Mouse (Mus musculus) myocyte (in vitro differentiated cells): Measurements from ENCODE around the gene Hells.

Source experiments
- CEBPB ChIP-seq: IDR thresholded peaks from 2 replicates; pipeline ENCODE4 v1.6.1; 2011; ENCODE audit warnings: mild to moderate bottlenecking, moderate library complexity; ENCODE audit not compliant: poor library complexity, insufficient read depth, severe bottlenecking
- E2F4 ChIP-seq: IDR thresholded peaks from one replicate; pipeline ENCODE4 v1.6.1; 2011; ENCODE audit warnings: mild to moderate bottlenecking, control low read depth, moderate library complexity; ENCODE audit not compliant: insufficient read depth
- MAX ChIP-seq: IDR thresholded peaks from one replicate; pipeline ENCODE4 v1.6.1; 2011; ENCODE audit warnings: low read depth, mild to moderate bottlenecking, control low read depth
- MYOD1 ChIP-seq, 3 experiments: IDR thresholded peaks; one replicate each; pipeline ENCODE4 v1.6.1; 2011; ENCODE audit warnings: control low read depth in 2 of 3, low read depth in 2 of 3, mild to moderate bottlenecking in 2 of 3, moderate library complexity in 1 of 3; ENCODE audit not compliant: insufficient read length in 2 of 3, control insufficient read depth in 1 of 3
- MYOG ChIP-seq, 3 experiments: IDR thresholded peaks; one replicate each; pipeline ENCODE4 v1.6.1; 2011; ENCODE audit warnings: control low read depth in 2 of 3, low read depth in 2 of 3, mild to moderate bottlenecking in 2 of 3; ENCODE audit not compliant: insufficient read length in 2 of 3, control insufficient read depth in 1 of 3, insufficient read depth in 1 of 3
- POLR2A ChIP-seq: IDR thresholded peaks from one replicate; pipeline ENCODE4 v1.6.1; 2011; ENCODE audit warnings: low read depth, mild to moderate bottlenecking, control low read depth, moderate library complexity; ENCODE audit not compliant: insufficient read length
- POLR2AphosphoS2 ChIP-seq: IDR thresholded peaks from one replicate; pipeline ENCODE4 v1.6.1; 2011; ENCODE audit warnings: low read depth, control low read depth; ENCODE audit not compliant: insufficient read length
- REST ChIP-seq: IDR thresholded peaks from one replicate; pipeline ENCODE4 v1.6.1; 2011; ENCODE audit warnings: mild to moderate bottlenecking, control low read depth, moderate library complexity; ENCODE audit not compliant: insufficient read depth, insufficient read length
- SRF ChIP-seq: IDR thresholded peaks from one replicate; pipeline ENCODE4 v1.6.1; 2011; ENCODE audit warnings: low read depth; ENCODE audit not compliant: control insufficient read depth, insufficient read length
- TCF12 ChIP-seq: IDR thresholded peaks from one replicate; pipeline ENCODE4 v1.6.1; 2011; ENCODE audit warnings: mild to moderate bottlenecking, control low read depth; ENCODE audit not compliant: poor library complexity, insufficient read depth, severe bottlenecking
- TCF3 ChIP-seq: IDR thresholded peaks from one replicate; pipeline ENCODE4 v1.6.1; 2011; ENCODE audit warnings: low read depth, control low read depth; ENCODE audit not compliant: insufficient read length
- USF1 ChIP-seq: IDR thresholded peaks from one replicate; pipeline ENCODE4 v1.6.1; 2011; ENCODE audit warnings: low read depth, mild to moderate bottlenecking, control low read depth, moderate library complexity

DNA sequence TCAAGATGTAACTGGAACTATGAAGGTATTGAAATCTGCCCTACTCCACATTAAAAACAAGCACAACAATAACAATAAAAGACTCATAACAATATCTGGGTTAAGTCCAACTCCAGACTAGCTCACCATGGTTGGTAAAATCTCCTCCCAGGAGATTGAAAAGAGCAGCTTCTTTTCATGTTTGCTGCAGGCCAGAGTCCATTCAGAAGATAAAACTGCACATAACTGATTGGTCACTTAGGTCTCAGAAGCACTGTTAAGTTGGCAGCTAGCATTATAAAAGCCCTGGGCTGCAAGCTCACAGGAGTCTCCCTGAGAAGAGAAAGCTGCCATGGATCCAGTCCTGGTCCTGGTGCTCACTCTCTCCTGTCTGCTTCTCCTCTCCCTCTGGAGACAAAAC, 76.0 kb downstream of the Hells start, which contains the start of gene Cyp2c55:
- TF ChIP-seq POLR2A: no peak
- TF ChIP-seq MAX: no peak
- no peak for TF ChIP-seq TCF3
- TF ChIP-seq CEBPB: no peak
- TF ChIP-seq USF1: no peak
- no peak for TF ChIP-seq SRF
- no peak for TF ChIP-seq POLR2AphosphoS2
- no peak for TF ChIP-seq E2F4
- no peak for TF ChIP-seq MYOG (IDR thresholded peaks at IDR 0.05; ENCODE audit: control insufficient read depth in 1 of 3, insufficient read depth in 1 of 3, insufficient read length in 2 of 3, low read depth in 2 of 3)
- no peak for TF ChIP-seq TCF12
- no peak for TF ChIP-seq REST
- no peak for TF ChIP-seq MYOD1 (IDR thresholded peaks at IDR 0.05; ENCODE audit: control insufficient read depth in 1 of 3, insufficient read length in 2 of 3, low read depth in 2 of 3)
